Mouse (Mus musculus) C2C12 (cell line): ENCODE data around the gene Mpzl3.

ENCODE experiments used
- CTCF ChIP-seq: IDR thresholded peaks from one replicate; pipeline ENCODE4 v1.5.1; 2011; ENCODE audit not compliant: control insufficient read depth, insufficient read depth, insufficient read length
- MAX ChIP-seq: IDR thresholded peaks from one replicate; pipeline ENCODE4 v1.6.1; 2011; ENCODE audit warnings: mild to moderate bottlenecking, control low read depth
- MYOG ChIP-seq: IDR thresholded peaks from one replicate; pipeline ENCODE4 v1.6.1; 2011; ENCODE audit not compliant: control insufficient read depth, insufficient read length; ENCODE audit errors: extremely low read depth
- USF1 ChIP-seq: IDR thresholded peaks from one replicate; pipeline ENCODE4 v1.6.1; 2011; ENCODE audit warnings: low read depth, mild to moderate bottlenecking, control low read depth, moderate library complexity

- no peak for TF ChIP-seq CTCF
- no peak for TF ChIP-seq MAX
- TF ChIP-seq USF1, result no peak
- no peak for TF ChIP-seq MYOG
Measured at GRCm38 (mm10) chr9:45011291-45011690, 43.7 kb upstream of the Mpzl3 start.
